Mouse (Mus musculus): Measurements from ENCODE around the gene Atp5s. TPM values are rescaled to one million over a fixed set of nuclear protein-coding genes. Genes with fewer than 3 reads are reported as not detected.
A peak's percentile ranks its signal among the peaks of the same experiment; 100 is the strongest.

Atp5s gene
- polyA plus RNA-seq, 1 experiment from 2014 or later, result 18.0 TPM

- H3K27ac ChIP-seq (ENCODE audit: low read depth, low read length), result no peak overlapping the region
- DNase-seq (ENCODE audit: low spot score, missing footprints) (no peak), ATAC-seq (ENCODE audit: low FRiP score) (no peak)
- WGBS, result 86% methylated on average over 9 of the region's 9 CpGs
- H3K9me3 ChIP-seq (ENCODE audit: control insufficient read depth, low read length), result no peaks in the 10 kb centered on the region
- H3K36me3 ChIP-seq (ENCODE audit: control insufficient read depth, insufficient read depth, low read length), result no peaks in the 10 kb centered on the region
- no peaks in the 10 kb centered on the region for H3K27me3 ChIP-seq (ENCODE audit: control insufficient read depth, insufficient read depth, low read length)
- no peak overlapping the region for H3K4me2 ChIP-seq
- peaks cover 7% of the 10 kb centered on the region for H3K4me1 ChIP-seq (ENCODE audit: control insufficient read depth, insufficient read depth, low read length)
- H3K9ac ChIP-seq (ENCODE audit: low read length), result no peak overlapping the region
- no peak overlapping the region for H3K4me3 ChIP-seq (ENCODE audit: low read depth, low read length)
These were observed 40.8 kb downstream of the Atp5s start for GRCm38 (mm10) chr12:69765543-69765942.

DNA sequence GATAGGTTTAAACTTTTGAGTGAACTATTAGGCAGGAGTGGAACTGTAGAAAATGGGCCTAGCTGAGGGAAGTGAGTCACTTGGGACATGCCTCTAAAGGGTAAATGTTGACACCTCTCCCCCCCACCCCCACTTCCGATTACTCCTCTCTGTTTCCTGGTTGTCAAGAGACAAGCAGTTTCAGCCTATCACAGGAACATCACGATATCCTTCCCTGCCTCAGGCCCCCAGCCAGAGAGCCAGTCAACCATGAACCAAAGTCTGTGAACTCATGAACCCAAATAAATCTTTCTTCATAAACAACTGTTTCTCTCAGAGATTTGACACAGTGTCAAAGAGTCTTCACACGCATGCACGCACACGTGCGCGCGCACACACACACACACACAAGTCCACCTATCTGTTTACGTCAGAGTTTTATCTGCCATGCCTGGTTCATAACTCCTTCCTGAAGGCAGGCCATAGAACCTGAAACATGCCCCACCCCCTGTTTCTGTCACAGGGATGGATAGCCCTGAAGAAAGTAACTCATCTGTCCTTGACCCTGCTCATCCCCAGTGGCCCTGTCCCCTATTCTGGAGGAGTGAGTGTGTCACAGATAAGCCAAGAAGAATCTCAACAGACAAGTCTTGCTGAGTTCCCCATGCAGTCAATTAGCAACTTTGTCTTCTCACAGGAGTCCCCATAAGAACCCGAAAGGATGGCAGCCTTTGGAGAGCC is 41.6 kb downstream of the Atp5s start:
- no peak overlapping the region for H3K27ac ChIP-seq (ENCODE audit: low read depth, low read length)
- DNase-seq (ENCODE audit: low spot score, missing footprints), result no peak
- no peak overlapping the region for H3K4me2 ChIP-seq
- H3K4me1 ChIP-seq (ENCODE audit: control insufficient read depth, insufficient read depth, low read length), result peaks cover 7% of the 10 kb centered on the region
- H3K27me3 ChIP-seq (ENCODE audit: control insufficient read depth, insufficient read depth, low read length), result no peaks in the 10 kb centered on the region
- no peaks in the 10 kb centered on the region for H3K36me3 ChIP-seq (ENCODE audit: control insufficient read depth, insufficient read depth, low read length)
- ATAC-seq (ENCODE audit: low FRiP score), result no peak
- H3K9ac ChIP-seq (ENCODE audit: low read length), result no peak overlapping the region
- 90% methylated on average over 10 of the region's 10 CpGs for WGBS
- H3K9me3 ChIP-seq (ENCODE audit: control insufficient read depth, low read length), result no peaks in the 10 kb centered on the region
- no peak overlapping the region for H3K4me3 ChIP-seq (ENCODE audit: low read depth, low read length)

GRCm38 (mm10) chr12:69767476-69768258 is 42.9 kb downstream of the Atp5s start:
- H3K36me3 ChIP-seq (ENCODE audit: control insufficient read depth, insufficient read depth, low read length), result no peaks in the 10 kb centered on the region
- no peak overlapping the region for H3K4me3 ChIP-seq (ENCODE audit: low read depth, low read length)
- no peak overlapping the region for H3K27ac ChIP-seq (ENCODE audit: low read depth, low read length)
- H3K4me2 ChIP-seq, result no peak overlapping the region
- H3K9me3 ChIP-seq (ENCODE audit: control insufficient read depth, low read length), result no peaks in the 10 kb centered on the region
- 44% methylated on average over 9 of the region's 9 CpGs for WGBS
- H3K27me3 ChIP-seq (ENCODE audit: control insufficient read depth, insufficient read depth, low read length), result no peaks in the 10 kb centered on the region
- H3K4me1 ChIP-seq (ENCODE audit: control insufficient read depth, insufficient read depth, low read length), result peaks cover 7% of the 10 kb centered on the region
- ATAC-seq (ENCODE audit: low FRiP score) (0 out of 2 replicates have a peak, but pooled peaks have one; percentile 50), DNase-seq (ENCODE audit: low spot score, missing footprints) (no peak)
- no peak overlapping the region for H3K9ac ChIP-seq (ENCODE audit: low read length)

GRCm38 (mm10) chr12:69768841-69769240 is 44.1 kb downstream of the Atp5s start:
- H3K4me1 ChIP-seq (ENCODE audit: control insufficient read depth, insufficient read depth, low read length), result peaks cover 7% of the 10 kb centered on the region
- no peaks in the 10 kb centered on the region for H3K27me3 ChIP-seq (ENCODE audit: control insufficient read depth, insufficient read depth, low read length)
- H3K9me3 ChIP-seq (ENCODE audit: control insufficient read depth, low read length), result no peaks in the 10 kb centered on the region
- H3K9ac ChIP-seq (ENCODE audit: low read length), result no peak overlapping the region
- no peak overlapping the region for H3K27ac ChIP-seq (ENCODE audit: low read depth, low read length)
- no peaks in the 10 kb centered on the region for H3K36me3 ChIP-seq (ENCODE audit: control insufficient read depth, insufficient read depth, low read length)
- no peak overlapping the region for H3K4me3 ChIP-seq (ENCODE audit: low read depth, low read length)
- whole genome bisulfite sequencing, result 89% methylated on average over 2 of the region's 2 CpGs
- ATAC-seq (ENCODE audit: low FRiP score) (no peak), DNase-seq (ENCODE audit: low spot score, missing footprints) (no peak)
- no peak overlapping the region for H3K4me2 ChIP-seq

DNA sequence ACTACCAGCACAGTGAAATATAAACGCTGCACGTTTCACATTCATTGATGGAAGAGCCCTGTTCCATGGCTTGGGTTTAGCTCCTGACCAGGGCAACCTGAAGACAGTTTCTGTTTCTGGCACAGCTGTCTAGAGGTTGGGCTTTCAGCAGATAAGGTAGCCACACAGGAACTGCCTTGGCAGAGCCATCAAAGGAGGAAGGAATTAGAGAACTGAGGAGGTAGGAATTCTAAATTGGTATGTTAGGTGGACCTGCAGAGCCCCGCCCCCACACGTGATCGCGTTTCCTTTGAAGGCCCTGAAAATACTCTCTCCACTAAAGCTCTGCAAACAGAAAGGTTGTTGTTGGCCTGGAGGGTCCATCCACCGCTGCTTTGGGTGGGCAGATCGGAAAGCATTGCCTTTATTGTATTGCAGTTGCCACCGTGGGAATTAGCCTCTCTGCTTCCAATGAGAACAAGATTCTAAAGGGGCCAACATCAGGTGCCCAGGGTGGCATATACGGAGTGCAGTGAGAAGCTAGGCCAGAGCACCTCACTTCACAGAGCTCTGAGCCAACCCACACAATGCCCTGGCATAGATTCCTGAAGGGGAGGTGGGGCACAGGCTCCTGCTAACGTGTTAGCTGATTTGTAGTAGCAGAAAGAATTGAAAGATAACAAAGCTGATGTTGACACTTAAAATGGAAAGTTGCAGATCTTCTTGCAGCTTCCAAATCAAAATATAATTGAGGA is 52.0 kb downstream of the Atp5s start:
- Histone ChIP-seq H3K27me3 (ENCODE audit: control insufficient read depth, insufficient read depth, low read length) (no peaks in the 10 kb centered on the region), H3K4me3 (ENCODE audit: low read depth, low read length) (no peak overlapping the region), H3K36me3 (ENCODE audit: control insufficient read depth, insufficient read depth, low read length) (no peaks in the 10 kb centered on the region), H3K4me1 (ENCODE audit: control insufficient read depth, insufficient read depth, low read length) (no peaks in the 10 kb centered on the region), H3K27ac (ENCODE audit: low read depth, low read length) (no peak overlapping the region), H3K4me2 (no peak overlapping the region), H3K9me3 (ENCODE audit: control insufficient read depth, low read length) (no peaks in the 10 kb centered on the region), H3K9ac (ENCODE audit: low read length) (no peak overlapping the region)
- ATAC-seq (ENCODE audit: low FRiP score) (no peak), DNase-seq (ENCODE audit: low spot score, missing footprints) (peak; percentile 75)
- WGBS, result 76% methylated on average over 11 of the region's 11 CpGs

DNA sequence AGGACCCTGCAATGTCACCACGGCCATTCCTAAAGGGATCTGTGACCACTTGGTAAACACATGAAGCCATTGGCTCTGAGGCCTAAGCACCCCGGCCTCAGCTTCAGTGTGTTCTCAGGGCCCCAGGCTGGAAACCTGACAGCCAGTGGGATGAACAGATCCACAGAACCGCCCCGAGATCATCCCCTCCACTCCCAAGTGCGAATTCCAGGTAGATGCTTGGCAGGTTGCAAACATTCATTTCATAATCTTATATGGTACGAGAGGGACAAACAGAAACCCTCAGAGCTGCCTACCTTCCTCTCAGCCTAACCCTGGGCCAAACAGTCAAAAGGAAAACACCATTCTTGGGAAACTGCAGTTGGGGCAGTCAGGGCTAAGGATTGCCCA is 52.6 kb downstream of the Atp5s start:
- ATAC-seq (ENCODE audit: low FRiP score) (no peak), DNase-seq (ENCODE audit: low spot score, missing footprints) (no peak)
- Histone ChIP-seq H3K27me3 (ENCODE audit: control insufficient read depth, insufficient read depth, low read length) (no peaks in the 10 kb centered on the region), H3K9ac (ENCODE audit: low read length) (no peak overlapping the region), H3K4me1 (ENCODE audit: control insufficient read depth, insufficient read depth, low read length) (no peaks in the 10 kb centered on the region), H3K9me3 (ENCODE audit: control insufficient read depth, low read length) (no peaks in the 10 kb centered on the region), H3K4me3 (ENCODE audit: low read depth, low read length) (no peak overlapping the region), H3K36me3 (ENCODE audit: control insufficient read depth, insufficient read depth, low read length) (no peaks in the 10 kb centered on the region), H3K4me2 (no peak overlapping the region), H3K27ac (ENCODE audit: low read depth, low read length) (no peak overlapping the region)
- 86% methylated on average over 6 of the region's 6 CpGs for WGBS

DNA sequence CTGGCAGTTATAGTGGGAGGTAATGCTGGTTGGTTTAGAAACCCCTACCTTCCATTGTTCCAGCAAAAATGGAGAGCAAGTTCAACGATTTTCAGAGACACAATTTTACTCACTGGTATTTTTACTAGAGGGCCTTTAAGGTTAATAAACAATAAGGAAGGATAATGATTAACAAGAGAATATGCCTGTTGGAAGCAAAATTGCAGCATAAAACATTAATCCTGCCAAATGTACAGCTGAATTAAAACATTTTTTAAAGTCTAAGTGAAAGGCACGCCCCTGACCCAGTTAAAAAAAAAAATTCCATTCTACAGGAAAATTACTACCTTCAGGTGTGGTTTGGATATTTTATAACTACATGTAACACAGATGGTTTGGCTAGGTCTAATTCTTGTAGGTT is 53.2 kb downstream of the Atp5s start:
- Histone ChIP-seq H3K27me3 (ENCODE audit: control insufficient read depth, insufficient read depth, low read length) (no peaks in the 10 kb centered on the region), H3K9ac (ENCODE audit: low read length) (no peak overlapping the region), H3K4me3 (ENCODE audit: low read depth, low read length) (no peak overlapping the region), H3K36me3 (ENCODE audit: control insufficient read depth, insufficient read depth, low read length) (no peaks in the 10 kb centered on the region), H3K27ac (ENCODE audit: low read depth, low read length) (no peak overlapping the region), H3K4me1 (ENCODE audit: control insufficient read depth, insufficient read depth, low read length) (no peaks in the 10 kb centered on the region), H3K4me2 (no peak overlapping the region), H3K9me3 (ENCODE audit: control insufficient read depth, low read length) (no peaks in the 10 kb centered on the region)
- peak; percentile 2 for DNase-seq (ENCODE audit: low spot score, missing footprints)
- no peak for ATAC-seq (ENCODE audit: low FRiP score)
- 77% methylated on average over 2 of the region's 2 CpGs for WGBS

GRCm38 (mm10) chr12:69781480-69781879 is 56.7 kb downstream of the Atp5s start:
- WGBS, result 84% methylated on average over 8 of the region's 8 CpGs

More at GRCm38 (mm10) chr12:69781480-69781879, 56.7 kb downstream of the Atp5s start:
- Histone ChIP-seq H3K4me2 (no peak overlapping the region), H3K9me3 (ENCODE audit: control insufficient read depth, low read length) (no peaks in the 10 kb centered on the region), H3K36me3 (ENCODE audit: control insufficient read depth, insufficient read depth, low read length) (no peaks in the 10 kb centered on the region), H3K27me3 (ENCODE audit: control insufficient read depth, insufficient read depth, low read length) (no peaks in the 10 kb centered on the region), H3K4me3 (ENCODE audit: low read depth, low read length) (no peak overlapping the region), H3K4me1 (ENCODE audit: control insufficient read depth, insufficient read depth, low read length) (no peaks in the 10 kb centered on the region), H3K9ac (ENCODE audit: low read length) (no peak overlapping the region), H3K27ac (ENCODE audit: low read depth, low read length) (no peak overlapping the region)
- DNase-seq (ENCODE audit: low spot score, missing footprints), result no peak
- no peak for ATAC-seq (ENCODE audit: low FRiP score)

Data from midbrain, embryonic 11.5 days (tissue).